Mouse (Mus musculus) lung, postnatal 14 days (tissue): ENCODE results near the gene Col19a1.

Experiments
- DNase-seq: peaks from one replicate; pipeline ENCODE4 v3.0.0; 2021

Gene Col19a1

GRCm38 (mm10) chr1:24303077-24303476, 284.2 kb downstream of the Col19a1 start:
- DNase-seq = no peak

DNA sequence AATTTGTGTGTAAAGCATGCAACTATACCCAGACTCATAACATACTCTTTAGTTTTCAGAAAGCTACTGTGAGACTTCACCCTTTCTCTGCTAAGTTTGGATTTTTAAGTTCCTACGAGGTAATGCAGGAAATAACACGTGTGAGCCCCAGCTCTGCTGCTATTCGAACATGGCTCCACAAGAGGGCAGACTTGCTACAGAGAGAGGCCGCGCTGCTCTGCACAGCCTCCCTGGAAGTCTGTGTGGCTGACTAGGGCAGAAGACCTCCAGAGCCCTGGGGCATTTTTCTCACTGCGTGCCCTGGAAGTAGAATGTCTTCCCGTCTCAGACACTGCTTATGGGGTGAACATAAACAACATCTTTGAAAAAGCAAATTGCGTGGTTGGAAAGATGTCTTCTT, 284.6 kb downstream of the Col19a1 start:
- DNase-seq = peak; percentile 32

DNA sequence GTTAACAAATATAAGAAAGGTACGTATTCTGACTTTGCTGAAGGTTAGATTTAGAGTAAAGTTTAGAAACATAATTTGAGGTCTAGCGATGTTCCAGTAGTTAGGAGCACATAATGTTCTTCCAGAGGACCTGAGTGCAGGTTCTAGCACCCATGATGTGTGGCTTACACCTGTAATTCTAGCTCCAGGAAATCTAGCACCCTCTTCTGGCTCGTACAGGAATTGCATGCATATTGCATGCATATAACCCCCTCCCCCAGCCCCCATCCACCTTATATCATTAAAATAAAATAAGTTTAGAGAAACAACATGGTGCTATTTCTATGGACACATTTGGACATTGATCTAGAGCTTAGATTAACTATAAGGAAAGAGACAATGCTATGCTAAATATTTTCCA, 286.6 kb downstream of the Col19a1 start:
- no peak for DNase-seq

DNA sequence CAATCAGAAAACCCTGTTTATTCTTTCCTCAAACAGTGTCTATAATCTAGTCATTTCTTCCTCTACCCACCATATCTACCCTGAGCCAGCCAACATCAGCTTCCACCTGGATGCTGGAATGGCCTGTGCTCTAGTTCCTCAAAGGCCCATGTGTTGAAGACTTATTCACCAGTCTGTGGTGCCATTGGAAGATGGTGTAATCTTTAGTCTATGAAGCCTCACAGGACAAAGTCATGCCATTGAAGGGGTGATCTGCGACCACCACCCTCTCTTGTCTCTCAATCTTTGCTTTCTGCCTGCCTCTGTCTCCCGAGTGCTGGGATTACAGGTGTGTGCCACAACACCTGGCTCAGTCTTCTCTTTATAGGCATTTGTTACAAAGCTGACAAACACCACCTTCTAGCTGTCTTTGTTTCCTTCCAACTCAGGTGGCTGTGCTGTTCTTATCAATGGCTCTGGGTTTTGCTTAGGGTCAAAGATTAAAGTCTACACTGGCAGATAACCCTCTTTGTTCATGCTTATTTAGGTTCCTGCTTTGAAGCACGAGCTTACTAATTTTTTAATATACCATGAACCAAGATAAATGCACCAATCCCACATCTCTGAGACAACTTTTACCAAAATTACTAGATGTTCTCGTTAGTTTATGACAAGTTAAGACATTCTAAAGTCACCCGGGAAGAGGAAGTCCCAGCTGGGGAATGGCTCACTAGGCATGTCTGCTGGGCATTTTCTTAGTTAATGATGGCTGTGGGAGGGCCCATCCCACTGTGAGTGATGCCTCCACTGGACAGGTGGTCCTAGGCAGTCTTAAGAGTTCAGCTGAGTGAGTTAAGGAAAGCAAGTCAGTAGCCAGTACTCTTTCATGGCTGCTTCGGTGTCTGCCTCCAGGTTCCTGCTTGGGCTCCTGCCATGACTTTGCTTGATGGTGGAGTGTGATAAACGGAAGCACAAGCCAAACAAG, 292.0 kb downstream of the Col19a1 start:
- DNase-seq = no peak

- no peak for DNase-seq
These were observed 294.8 kb downstream of the Col19a1 start for GRCm38 (mm10) chr1:24292515-24292914.

DNA sequence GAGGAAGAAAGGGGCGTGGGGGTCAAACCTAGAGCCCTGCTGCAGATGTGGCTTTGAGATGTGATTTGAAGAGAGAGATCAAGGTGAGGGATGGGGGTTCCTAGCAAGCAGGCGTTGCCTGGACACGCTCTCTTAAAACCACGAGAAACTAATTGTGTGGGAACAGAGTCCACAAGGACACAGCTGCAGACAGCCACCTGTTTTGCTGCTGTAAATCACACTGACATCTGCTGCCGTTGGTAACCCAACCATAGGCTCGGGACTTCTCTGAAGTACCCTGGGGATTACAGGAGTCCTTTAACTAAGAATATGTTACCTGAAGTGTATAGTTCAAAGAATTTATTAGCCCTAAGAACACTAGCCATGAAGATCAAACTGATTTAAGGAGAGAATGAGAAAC, 300.9 kb downstream of the Col19a1 start:
- DNase-seq = no peak

GRCm38 (mm10) chr1:24267022-24267421, 320.2 kb downstream of the Col19a1 start:
- no peak for DNase-seq

DNA sequence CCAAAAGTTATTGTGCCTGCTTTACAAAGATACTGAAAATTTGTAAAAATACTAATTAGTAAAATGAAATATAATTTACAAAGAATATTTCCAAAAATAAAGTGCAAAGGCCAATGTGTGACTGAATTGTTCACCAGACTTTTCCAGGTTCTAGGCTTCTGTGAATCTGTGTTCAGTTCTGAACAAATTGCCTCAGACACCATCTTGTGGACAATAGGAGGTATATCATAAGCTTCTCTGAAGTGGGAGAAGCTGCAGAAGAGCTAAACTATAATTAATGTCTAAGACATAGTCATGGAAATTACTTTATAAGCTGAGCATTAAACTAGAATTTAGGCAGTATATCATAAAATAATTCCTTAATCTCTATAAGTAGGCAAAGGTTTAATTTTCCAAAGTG, 326.1 kb downstream of the Col19a1 start:
- DNase-seq = no peak

DNA sequence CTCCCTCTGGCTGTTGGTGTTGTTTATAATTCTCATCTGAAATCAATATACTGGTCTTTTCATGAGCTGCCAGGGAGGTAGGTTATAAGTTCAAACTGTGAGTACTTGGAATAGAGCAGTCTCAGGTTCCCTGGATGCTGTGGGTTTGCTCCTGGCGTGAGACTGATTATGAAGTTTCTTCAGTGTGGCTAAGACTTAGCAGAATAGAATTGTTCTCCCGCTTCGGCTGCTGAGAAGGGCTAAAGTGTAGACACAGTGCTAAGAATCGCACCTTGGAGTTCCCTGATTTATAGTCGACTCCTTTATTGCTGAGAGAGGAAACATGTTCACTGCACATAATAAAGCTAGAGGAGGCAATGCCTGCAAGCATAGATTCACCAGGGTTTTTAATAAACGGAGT, 327.9 kb downstream of the Col19a1 start:
- DNase-seq = no peak

DNA sequence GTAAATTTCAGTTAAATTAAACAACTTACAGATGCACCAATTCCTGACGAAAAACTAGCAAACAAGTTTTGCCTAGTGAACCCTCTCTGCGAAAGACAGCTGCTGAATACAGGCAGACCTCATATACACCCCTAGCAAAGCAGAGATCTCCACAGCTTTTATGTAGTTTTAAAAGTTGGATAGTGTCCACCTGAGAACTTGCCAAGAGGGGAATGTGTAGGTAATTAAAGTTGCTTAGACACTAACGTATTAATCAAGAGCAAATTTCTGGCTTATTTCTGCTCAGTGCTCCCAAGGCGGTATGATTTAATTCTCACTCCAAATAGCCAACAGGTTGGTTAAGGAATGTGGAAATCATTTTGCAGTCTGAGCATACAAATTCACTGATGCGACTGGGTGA, 329.3 kb downstream of the Col19a1 start:
- DNase-seq = no peak

- DNase-seq = peak; percentile 19
These were observed 338.1 kb downstream of the Col19a1 start for GRCm38 (mm10) chr1:24249105-24249664.

DNA sequence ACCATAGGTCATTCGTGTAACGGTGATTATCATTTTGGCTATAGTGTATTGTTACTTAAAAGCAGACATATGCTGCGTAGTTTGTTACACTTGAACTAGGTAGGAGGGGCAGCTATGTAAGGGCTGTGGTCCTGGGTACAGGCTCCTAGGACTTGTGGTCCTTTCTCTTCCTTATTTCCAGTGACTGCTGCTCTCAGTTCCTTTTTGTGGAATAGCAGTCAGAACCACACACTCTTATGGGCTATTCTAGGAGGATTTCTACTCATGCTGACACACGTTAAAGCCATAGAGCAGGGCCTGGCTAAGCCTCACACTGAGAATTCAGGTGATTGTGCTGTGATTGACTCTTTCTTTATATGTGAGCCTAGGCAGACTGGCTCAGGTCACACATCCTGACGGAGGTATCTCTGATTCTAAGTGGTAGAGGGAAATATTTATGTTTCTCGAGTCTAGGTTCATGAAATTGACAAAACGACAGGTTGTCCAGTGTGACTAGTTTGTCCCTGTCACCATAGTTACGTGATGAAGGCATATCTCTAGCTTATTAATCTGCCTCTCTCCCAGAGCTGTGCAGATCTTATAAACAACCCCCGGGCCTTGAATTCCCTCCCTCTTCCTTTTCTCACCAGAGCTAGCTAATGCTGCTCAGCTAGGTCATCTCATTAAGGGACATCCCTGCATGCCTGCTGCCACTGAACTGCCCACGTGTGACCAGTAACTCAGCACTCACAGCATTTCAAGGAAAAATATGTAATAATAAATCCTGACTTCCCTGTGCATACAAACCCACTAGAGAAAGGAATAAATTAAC, 338.8 kb downstream of the Col19a1 start:
- DNase-seq = no peak

GRCm38 (mm10) chr1:24245700-24246375, 341.4 kb downstream of the Col19a1 start:
- no peak for DNase-seq

DNA sequence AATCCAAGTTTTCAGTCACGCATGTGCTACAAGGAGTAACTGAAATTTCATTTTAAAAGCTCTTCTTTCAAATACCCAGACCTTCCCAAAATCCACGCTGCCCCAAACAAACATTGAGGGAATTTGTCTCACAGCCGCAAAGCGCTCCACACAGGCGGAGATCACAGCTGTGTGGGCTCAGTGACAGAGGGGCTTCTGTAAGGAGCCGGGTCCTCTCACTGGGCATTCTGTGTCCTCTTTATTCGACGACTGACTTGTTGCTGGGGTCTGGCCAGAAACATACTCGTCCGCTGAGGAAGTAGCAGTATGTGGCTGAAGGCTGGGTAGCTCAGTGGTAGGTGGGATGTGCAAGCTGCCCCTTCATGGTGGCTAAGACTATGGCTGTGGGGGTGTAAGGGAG, 342.3 kb downstream of the Col19a1 start:
- no peak for DNase-seq

GRCm38 (mm10) chr1:24240039-24240691, 347.1 kb downstream of the Col19a1 start:
- DNase-seq = no peak

DNA sequence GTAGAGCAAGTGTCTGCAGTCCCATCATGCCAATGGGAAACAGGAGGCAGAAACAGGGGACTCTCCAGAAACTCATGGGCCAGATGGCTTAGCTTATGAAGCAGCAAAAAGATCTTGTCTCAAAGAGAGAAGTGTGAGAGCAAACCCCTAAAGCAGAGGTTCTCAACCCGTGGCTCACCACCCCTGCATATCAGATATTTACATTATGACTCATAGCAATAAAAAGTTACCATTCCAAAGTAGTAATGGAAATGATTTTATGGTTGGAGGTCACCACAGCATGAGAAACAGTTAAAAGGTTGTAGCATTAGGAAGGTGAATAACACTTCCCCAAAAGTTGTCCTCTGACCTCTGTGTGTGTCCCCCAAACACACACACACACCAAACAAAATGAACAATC, 350.9 kb downstream of the Col19a1 start:
- no peak for DNase-seq

DNA sequence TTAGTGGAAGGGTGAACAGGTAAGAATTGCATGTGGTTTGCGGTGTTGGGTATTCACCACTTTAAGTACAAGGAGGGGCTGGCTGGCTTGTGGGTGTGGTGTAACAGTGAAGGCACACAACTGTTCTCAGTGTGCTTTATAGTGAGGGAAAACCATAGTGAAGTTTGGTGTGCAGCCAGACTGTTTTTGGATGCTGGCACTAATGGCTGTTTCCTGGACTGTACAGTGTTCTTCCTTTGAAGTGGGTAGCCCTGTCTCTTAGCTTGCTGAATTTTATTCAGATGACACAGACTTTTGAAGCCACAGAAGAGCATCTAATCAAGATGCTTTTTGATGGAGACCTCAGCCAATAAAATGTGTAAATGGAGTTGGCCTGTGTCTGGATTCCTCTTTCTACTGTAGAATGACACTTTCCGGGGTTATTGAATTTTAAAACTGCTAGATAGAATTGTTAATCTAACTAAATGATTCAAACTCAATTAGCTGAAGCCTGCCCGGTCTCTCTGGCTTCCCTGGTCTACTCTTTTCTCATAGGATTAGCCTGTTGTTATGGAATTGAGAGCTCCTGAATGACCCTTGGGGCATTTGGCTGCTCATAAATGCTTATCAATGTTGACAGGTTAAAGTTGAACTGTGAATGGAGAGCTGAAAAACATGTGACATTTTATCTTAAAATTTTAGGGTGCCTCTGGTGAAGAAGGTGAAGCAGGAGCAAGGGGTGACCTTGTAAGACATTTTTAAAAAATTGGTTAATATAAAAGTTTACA, 355.6 kb downstream of the Col19a1 start:
- no peak for DNase-seq

DNA sequence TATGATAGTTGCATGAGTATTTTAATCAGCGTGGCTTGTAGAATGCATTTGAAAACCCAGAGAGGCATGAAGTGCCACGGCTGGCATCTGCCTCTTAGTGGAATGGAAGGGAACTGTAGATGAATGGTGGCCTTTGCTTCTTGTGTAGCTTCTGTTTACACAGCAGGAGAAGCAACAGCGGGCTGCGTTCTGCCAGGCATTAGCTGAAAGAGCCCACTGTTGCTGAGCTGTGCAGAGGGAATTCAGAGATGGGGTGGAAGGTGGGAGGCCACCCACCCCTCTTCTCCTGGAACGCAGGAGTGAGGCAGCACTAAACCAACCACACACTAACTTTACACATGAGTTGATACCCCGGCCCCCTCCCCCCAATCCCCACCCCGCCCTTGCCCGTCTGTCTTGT, 356.8 kb downstream of the Col19a1 start:
- DNase-seq = no peak

DNA sequence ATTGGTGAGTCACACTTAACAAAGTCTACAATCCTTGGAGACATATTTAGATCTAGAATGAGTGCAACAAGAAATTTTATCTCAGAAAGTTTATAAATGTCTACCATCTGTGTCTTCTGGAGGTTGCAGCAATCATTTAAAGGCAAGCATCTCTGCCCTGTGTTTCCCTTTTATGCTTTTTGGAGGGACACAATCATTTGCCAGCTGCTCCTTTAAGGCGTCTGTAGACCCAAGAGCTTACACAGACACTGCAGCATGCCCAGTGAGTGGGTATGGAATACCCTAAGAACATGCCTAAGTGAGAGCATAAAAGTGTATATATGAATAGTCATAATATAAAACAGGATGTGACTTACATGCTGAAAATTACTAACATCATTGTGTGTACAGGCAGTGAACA, 357.7 kb downstream of the Col19a1 start:
- no peak for DNase-seq

GRCm38 (mm10) chr1:24226941-24227711, 360.1 kb downstream of the Col19a1 start:
- no peak for DNase-seq
